Mouse (Mus musculus) E14TG2a.4 (cell line): ENCODE measurements around the gene Plin3.
A peak's percentile ranks its signal among the peaks of the same experiment; 100 is the strongest.

Experiments
- H3K27me3 ChIP-seq: 2 replicates; pipeline ENCODE4 v1.6.1; 2014; ENCODE audit warnings: low read length, control low read depth; ENCODE audit not compliant: insufficient read depth
- H3K36me3 ChIP-seq: 2 replicates; pipeline ENCODE4 v1.6.1; 2014; ENCODE audit warnings: low read length, control low read depth; ENCODE audit not compliant: insufficient read depth
- H3K4me1 ChIP-seq: replicated peaks from 2 replicates; pipeline ENCODE4 v1.6.1; 2014; ENCODE audit warnings: low read depth, low read length, control low read depth
- H3K4me3 ChIP-seq: replicated peaks from 2 replicates; pipeline ENCODE4 v1.5.1; 2014; ENCODE audit warnings: mild to moderate bottlenecking, low read length
- H3K9me3 ChIP-seq: 2 replicates; pipeline ENCODE4 v1.6.1; 2014; ENCODE audit warnings: low read length, control low read depth
- CTCF ChIP-seq: conservative IDR thresholded peaks from 2 replicates; pipeline ENCODE4 v1.5.1; 2014; ENCODE audit warnings: low read length
- NANOG ChIP-seq: IDR thresholded peaks from 2 replicates; pipeline ENCODE4 v1.6.1; 2014; ENCODE audit warnings: borderline replicate concordance, low read length, mixed read lengths
- POU5F1 ChIP-seq: IDR thresholded peaks from 2 replicates; pipeline ENCODE4 v1.6.1; 2014; ENCODE audit warnings: low read length, borderline replicate concordance

The Plin3 gene

DNA sequence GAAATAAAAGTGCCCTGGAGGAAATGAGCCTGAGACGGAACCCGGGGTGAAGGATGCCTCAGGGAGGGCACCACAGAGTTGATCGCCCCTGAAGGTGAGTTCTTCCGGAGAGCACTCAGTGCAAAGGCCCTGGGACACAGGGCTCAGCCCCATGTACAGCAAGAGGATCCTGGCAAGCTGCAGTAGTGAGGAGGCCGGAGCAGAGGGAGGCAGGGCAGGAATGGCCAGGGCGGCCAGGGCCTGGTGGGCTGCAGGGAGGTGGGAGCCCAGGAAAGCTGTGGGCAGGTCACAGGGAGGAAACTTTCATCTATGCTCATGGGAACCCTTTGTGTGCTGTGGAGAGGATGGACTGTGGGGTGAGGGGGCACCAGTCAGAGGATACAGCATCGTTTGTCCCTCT is 19.2 kb downstream of the Plin3 start:
- Histone ChIP-seq H3K27me3 (no peaks in the 10 kb centered on the region), H3K4me1 (peaks cover 67% of the 10 kb centered on the region), H3K9me3 (no peaks in the 10 kb centered on the region), H3K4me3 (no peak overlapping the region), H3K36me3 (peaks cover 55% of the 10 kb centered on the region)
- no peak for TF ChIP-seq CTCF
- no peak for TF ChIP-seq NANOG
- no peak for TF ChIP-seq POU5F1

DNA sequence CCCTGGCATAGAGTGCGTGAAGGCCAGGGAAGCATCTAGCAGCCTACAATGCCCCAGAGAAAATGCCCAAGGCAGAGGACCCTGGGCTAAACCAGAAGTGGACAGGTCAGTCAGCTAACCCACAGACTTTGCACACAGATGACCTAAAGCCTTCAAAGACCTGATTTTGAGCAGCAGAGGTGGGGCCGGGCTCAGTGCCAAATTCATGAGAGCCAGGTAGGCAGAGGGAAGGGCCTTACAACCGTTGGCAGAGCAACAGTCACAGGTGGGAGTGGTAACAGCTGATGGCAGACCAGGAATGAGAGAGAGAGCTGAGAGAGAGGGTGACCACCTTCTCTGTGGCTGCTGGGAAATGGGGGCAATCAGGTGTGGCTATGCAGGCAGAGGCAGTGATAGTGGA is 20.0 kb downstream of the Plin3 start:
- no peak overlapping the region for H3K4me3 ChIP-seq
- peaks cover 46% of the 10 kb centered on the region for H3K36me3 ChIP-seq
- H3K27me3 ChIP-seq, result no peaks in the 10 kb centered on the region
- H3K9me3 ChIP-seq, result no peaks in the 10 kb centered on the region
- TF ChIP-seq CTCF (no peak), POU5F1 (no peak), NANOG (no peak)
- peaks cover 59% of the 10 kb centered on the region for H3K4me1 ChIP-seq

DNA sequence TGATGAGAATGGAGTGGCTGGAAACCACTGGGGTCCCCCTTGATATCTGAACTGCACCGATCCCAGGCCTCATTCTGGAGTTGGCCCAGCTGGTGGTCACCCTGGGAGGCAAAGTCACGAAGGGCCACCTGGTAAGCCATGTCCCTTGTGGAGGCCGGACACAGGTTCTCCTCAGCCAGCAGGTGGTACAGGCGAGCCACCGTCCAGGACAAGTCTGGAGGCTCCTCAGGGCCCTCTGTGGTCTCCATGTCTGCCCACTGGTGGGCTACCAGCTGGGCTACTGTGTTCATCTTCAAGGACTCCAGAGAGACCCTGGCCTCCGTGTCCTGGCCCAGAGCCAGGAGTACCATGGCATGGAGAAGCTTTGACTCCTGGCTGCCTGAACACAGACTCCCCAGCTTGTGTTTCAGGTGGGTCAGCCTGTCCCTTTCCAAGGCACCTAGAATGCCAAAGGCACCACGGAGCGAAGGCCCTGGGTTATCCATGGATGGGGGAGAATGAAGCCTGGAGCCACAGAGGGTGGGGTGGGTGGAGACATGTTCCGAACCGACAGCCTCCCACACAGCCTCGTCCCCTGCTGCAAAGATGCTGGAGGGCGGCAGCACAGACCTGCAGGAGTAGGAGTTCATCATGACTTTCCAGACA is 20.9 kb downstream of the Plin3 start:
- Histone ChIP-seq H3K27me3 (no peaks in the 10 kb centered on the region), H3K9me3 (no peaks in the 10 kb centered on the region), H3K36me3 (peaks cover 44% of the 10 kb centered on the region), H3K4me3 (no peak overlapping the region), H3K4me1 (peaks cover 53% of the 10 kb centered on the region)
- TF ChIP-seq NANOG (no peak), POU5F1 (no peak), CTCF (no peak)

DNA sequence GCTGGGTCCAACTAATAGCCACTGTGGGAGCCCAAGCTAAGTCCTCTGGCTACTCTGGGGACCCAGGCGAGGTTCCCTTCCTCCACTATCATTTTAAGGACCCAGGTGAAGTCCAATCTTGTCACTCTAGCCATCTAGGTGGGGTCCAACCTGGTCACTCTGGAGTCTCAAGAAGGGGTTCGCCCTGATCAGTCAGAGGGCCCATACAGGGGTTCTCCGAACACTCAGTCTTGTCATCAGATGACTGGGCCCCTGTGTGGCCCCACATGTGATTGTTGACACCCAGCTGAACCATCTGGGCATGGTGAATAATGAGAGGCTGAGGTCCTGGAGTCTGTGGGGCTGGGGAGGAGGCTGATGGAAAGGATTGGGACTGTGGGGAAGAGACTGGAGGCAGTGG is 22.9 kb downstream of the Plin3 start:
- peaks cover 59% of the 10 kb centered on the region for H3K4me1 ChIP-seq
- H3K4me3 ChIP-seq, result peak overlapping the region; percentile 60
- H3K27me3 ChIP-seq, result no peaks in the 10 kb centered on the region
- H3K9me3 ChIP-seq, result no peaks in the 10 kb centered on the region
- TF ChIP-seq POU5F1 (no peak), NANOG (no peak), CTCF (no peak)
- H3K36me3 ChIP-seq, result peaks cover 50% of the 10 kb centered on the region

DNA sequence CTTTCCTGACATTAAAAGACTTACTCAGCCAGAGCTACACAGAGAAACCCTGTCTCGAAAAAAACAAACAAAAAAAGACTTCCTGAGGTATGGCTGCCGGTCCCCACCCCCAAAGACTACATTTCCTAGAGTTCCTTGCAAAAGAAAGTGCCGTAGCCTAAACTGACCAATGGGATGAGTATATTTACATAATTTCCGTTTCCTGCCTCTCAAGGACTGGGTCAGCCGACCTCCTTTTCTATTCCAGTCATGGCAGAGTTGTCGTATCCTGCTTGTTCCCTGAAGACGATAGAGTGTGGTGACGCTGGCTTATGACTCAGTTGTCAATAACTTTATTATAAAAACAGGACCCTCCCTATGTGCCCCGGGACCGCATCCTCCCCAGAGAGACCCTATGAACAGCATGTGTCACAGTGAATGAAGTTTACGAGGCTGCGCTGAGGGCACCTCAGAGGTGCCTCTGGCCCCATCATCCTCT is 23.5 kb downstream of the Plin3 start:
- H3K4me1 ChIP-seq, result peaks cover 60% of the 10 kb centered on the region
- H3K4me3 ChIP-seq, result peak overlapping the region; percentile 60
- H3K36me3 ChIP-seq, result peaks cover 48% of the 10 kb centered on the region
- H3K9me3 ChIP-seq, result no peaks in the 10 kb centered on the region
- H3K27me3 ChIP-seq, result no peaks in the 10 kb centered on the region
- TF ChIP-seq POU5F1, result no peak
- no peak for TF ChIP-seq CTCF
- TF ChIP-seq NANOG, result no peak

DNA sequence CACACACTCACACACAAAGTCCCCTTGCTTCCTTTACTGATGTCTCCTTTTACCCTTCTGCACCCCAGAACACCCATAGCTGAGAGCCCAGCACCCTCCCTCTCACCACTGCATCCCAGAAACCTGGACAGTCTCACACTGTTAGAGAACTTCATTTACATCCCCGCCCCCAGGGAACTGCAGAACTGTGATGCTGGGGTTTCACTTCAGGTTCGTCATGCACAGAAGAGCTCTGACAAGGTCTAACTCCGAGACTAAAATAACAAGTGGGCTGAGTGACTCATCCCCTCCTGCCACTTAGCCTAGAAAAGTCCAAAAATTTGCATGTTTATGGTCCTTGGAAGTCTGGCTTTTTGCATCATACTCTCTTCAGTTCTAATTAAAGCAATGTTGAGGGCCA is 26.4 kb downstream of the Plin3 start:
- no peak for TF ChIP-seq NANOG
- TF ChIP-seq POU5F1, result no peak
- no peak for TF ChIP-seq CTCF
- H3K27me3 ChIP-seq, result no peaks in the 10 kb centered on the region
- H3K9me3 ChIP-seq, result no peaks in the 10 kb centered on the region
- peaks cover 73% of the 10 kb centered on the region for H3K4me1 ChIP-seq
- H3K36me3 ChIP-seq, result peaks cover 41% of the 10 kb centered on the region
- no peak overlapping the region for H3K4me3 ChIP-seq

DNA sequence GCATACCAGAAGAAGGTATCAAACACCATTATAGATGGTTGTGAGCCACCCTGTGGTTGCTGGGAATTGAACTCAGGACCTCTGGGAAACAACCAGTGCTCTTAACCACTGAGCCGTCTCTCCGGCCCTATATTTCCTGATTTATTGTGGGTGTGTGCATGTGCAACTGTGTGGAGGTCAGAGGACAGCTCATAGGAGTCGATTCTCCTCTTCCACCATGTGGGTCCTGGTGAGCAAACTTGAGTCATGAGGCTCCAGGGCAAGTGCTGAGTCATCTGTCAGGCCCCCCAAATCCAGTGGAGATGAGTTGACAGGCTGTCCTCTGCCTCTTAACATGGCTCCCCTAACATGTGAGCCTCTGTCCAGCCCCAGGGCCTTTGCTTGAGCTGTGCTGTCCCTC is 26.8 kb downstream of the Plin3 start:
- H3K4me1 ChIP-seq, result peaks cover 76% of the 10 kb centered on the region
- no peaks in the 10 kb centered on the region for H3K27me3 ChIP-seq
- TF ChIP-seq CTCF (no peak), NANOG (no peak), POU5F1 (no peak)
- H3K36me3 ChIP-seq, result peaks cover 41% of the 10 kb centered on the region
- H3K9me3 ChIP-seq, result no peaks in the 10 kb centered on the region
- no peak overlapping the region for H3K4me3 ChIP-seq

DNA sequence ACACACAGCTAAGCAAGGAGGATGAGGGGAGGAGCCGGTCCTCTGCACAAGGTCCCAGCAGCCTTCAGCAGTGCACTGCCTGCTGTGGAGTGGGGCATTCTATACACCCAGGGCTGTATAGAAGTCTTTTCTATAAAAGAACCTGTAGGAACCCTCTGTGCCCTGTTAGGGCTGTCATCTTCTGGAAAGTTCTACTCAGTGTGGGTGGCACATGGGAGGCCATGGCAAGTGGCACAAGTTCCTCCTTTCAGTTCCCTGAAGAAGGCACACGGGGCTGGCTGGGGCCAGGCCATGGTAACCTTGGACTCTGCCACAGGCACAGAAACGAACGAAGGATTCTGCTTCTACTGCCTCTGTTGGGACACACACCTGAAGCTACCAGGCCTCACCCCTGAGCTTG is 27.7 kb downstream of the Plin3 start:
- Histone ChIP-seq H3K36me3 (peaks cover 42% of the 10 kb centered on the region), H3K27me3 (no peaks in the 10 kb centered on the region), H3K4me1 (peaks cover 76% of the 10 kb centered on the region), H3K4me3 (no peak overlapping the region), H3K9me3 (no peaks in the 10 kb centered on the region)
- TF ChIP-seq POU5F1 (no peak), CTCF (no peak), NANOG (no peak)

DNA sequence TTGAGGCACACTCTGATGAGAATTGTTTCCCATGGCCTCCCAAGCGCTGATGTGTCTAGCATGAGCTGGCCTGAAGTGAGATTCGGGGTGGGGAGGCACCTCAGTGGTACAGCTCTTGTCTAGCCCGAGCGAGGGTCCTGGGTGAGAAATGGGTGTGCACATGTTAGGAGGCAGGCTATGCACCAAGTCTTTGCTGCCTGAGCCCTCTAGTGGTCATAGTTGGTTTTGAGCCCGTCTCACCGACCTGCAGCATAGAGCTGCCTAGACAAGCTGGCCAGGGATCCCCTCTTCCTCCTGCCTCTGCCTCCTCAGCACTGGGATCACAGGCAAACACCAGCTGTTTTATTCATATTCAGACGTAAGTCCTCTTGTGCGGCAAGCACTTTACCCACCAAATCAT is 28.7 kb downstream of the Plin3 start:
- H3K36me3 ChIP-seq, result peaks cover 51% of the 10 kb centered on the region
- peaks cover 78% of the 10 kb centered on the region for H3K4me1 ChIP-seq
- no peaks in the 10 kb centered on the region for H3K9me3 ChIP-seq
- no peaks in the 10 kb centered on the region for H3K27me3 ChIP-seq
- TF ChIP-seq CTCF, result peak; percentile 88
- no peak for TF ChIP-seq POU5F1
- no peak overlapping the region for H3K4me3 ChIP-seq
